Mouse (Mus musculus) urinary bladder, postnatal 4 days (tissue): Measurements from ENCODE around the gene Ostm1.

Experiments used
- DNase-seq, 2 experiments: peaks; one replicate each; pipeline ENCODE4 v3.0.0; 2021 to 2022; ENCODE audit warnings: low spot score in 2 of 2

Gene Ostm1

DNA sequence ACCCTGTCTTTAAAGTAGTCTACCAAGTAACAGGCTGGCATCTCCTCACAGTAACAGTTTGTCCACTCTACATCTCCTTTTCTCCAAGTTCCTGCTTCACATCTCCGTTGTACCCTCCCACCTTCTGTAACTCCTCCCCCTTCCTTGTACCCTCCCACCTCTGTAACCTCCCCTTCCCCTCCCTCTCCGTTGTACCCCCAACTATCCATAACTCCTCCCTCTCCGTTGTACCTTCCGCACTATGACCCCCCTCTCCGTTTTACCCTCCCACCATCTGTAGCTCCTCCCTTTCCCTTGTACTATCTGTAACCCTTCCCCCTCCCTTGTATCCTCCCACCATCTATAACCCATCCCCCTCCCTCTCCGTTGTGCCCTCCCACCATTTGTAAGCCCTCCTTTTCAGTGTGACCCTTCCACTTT, 97.0 kb downstream of the Ostm1 start:
- no peak for DNase-seq

DNA sequence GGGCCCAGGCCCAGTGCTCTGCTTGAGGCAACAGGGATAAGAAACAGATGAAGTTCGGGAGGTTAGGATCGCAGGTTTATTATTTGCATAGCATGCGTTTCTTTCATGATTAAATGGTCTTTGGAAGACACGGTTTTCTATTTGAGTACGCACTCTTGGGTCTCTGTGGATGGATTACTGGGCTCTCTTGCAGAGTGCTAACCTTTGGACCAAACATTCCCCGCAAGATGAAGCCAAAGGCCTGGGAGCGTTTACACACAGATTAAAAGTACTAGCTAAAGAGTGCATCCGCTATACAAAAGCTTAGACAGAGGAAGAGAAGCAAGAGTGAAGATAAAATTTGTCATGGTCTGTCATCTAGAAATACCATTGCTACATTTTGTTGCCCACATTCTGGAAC, 98.8 kb downstream of the Ostm1 start:
- no peak for DNase-seq

DNA sequence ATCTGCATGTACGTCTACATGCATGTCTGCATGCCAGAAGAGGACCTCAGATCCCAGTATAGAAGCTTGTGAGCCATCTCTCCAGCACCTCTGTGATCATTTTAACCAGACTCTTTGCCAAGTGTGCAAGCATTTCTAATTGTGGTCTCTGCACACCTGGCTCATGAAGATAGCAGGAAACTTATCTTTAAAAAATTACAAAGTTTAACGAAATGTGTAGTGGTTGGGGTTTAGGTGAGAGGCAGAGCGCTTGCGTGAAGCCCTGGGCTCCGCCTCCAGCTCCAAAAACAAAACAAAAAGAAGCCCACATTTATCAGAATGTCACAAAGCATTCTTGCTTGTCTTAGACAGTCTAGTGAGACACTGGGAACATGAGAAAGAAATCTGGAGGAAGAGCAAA, 104.3 kb downstream of the Ostm1 start:
- no peak for DNase-seq

DNA sequence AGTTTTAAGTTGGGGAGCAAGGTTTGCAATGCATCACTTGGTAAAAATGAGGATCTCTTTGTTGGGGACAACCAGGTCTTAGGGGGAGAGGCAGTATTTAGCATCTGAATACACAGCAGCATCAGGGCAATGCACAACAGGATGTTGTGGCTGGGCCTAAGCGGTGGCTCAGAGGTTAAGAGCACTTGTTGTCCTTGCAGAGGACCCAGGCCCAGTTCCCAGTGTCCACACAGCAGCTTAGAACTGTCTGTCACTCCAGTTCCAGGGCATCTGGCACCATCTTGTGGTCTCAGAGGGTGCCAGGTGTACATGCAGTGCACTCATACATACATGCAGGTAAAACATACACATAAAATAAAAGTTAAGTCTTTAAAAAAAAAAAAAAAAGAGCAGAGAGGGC, 106.1 kb downstream of the Ostm1 start:
- DNase-seq, result no peak

DNA sequence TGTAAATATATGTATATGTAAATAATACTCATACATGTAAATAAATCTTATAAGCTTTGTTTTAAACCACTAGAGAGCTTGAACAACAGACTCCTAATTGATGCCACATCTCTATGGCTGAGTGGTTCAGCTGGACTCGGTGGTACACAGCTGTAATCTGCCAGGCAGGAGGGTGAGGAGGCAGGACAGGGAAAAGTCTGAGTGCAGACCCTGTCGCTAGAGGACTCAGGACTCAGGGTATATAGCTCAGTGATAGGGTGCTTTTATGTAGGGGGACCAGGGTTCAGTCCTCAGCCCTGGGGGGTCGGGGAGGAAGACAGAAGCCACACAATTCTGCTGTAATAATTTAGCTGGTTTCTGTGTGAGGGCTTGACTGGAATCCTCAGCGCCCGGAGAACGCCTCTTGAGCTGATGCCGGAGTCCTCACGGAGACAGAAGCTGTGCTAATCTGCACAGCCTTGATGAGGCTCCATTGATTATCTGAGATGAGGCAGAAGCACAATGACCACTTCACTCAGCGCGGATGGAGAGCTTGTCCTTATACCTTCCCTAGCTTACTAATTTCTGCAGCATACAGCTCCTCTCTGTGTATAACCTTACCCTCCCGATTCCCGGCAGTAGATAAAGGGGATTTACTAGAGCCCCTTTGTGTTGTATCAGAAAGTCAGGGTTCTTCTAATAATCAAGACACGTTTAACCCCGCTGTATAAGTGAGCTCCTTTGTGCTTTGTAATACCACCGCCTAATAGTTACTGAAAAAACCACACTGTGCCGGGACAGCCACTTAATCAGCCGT, 106.8 kb downstream of the Ostm1 start:
- no peak for DNase-seq

DNA sequence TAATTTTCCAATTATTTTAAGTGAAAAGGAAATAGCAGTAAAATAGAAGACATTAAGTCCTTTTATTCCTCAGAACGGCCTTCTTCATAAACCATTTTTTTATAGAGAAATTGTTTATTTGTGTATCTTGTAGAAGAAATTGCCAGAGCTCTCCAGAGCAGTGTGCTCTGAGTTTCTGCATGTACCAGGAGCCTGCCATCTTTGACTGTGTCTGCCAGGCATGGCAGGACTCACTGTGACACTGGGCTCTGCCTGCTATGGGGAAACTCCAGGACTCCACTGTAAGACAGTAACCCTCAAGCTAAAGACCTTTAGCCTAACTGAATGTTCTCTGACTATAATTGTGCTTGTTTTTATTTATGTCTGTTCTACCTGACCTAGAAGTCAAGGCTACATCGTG, 107.4 kb downstream of the Ostm1 start:
- no peak for DNase-seq

DNA sequence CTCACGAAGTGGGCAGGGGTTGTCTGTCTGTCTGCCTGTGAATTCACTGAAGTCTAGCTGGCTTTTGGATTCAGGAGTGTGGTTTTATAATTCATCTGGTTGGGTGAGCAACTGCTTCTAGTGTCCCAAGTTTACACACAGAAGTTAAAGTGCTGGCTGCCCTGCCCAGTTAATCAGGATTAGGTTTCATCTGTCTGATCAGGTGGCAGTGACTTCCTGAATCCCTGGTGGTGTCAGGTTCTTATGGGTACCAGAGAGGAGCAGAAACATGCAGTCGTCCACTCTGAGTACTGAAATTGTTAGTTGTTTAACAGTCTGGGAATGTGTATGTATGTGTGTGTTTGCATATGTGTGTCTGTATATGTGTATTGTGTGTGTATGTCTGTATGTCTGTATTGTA, 108.5 kb downstream of the Ostm1 start:
- no peak for DNase-seq

DNA sequence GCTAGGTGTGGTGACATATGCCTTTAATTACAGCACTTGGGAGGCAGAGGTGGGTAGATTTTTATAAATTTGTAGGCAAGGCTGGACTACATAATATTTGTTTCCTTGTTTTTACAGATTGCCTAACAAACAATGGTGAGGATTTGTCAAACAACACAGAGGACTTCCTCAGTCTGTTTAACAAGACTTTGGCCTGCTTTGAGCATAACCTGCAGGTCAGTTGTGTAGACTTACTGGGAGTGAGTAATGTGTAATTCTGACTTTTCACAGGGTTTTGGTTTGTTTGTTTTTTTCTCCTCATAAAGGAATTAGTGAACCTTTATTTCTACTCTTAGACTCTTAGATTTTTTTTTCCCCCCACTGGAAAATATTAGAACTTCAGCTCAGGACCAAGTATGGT, 109.2 kb downstream of the Ostm1 start:
- DNase-seq, result no peak

DNA sequence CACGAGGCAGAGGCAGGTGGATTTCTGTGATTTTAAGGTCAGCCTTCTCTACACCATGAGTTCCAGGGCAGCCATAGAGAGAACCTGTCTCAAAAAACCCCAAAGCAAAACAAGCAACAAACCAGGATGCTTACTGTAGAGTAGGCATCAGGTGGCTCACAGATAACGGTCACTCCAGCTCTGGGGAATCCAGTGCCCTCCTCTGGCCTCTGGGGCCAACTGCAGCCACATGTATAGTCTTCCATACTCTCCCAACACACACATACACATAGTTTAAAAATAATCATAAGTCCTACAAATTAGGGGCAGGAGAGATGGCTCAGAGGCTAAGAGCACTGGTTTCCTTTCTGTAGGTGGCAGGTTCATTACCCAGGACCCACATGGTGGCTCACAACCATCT, 109.9 kb downstream of the Ostm1 start:
- DNase-seq, result no peak

DNA sequence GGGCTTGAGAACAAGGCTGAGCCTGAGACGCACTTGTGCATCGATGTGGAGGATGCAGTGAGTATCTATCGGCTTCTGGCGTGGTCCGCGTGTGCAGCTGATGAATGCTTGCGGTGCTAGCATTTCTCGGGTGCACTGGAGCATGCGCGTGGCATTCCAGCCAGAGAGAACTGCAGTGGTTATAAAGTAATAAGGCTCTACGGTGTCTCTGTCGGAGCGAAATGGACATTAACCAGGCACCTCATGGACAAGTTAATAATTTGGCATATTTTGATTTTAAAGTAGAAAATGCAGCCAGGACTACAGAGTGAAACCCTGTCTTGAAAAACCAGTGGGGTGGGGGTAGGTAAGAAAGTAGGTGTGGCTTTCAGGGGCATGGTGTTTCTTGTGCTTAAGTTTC, 112.7 kb downstream of the Ostm1 start:
- DNase-seq, result no peak

DNA sequence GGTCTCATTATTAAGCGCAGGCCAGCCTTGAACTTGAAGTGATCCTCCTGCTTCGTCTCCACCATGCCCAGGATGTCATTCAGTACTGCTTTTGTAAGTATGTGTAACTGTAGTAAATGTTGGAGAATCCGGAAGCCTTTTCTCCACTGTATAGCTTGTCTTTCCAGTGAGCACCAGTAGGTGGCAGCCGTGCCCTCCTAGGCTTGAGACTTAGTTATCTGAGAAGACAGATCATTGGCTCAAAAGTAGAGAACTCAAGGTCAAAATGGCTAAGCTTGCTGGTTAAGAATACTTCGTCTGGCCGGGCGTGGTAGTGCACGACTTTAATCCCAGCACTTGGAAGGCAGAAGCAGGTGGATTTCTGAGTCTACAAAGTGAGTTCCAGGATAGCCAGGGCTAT, 113.4 kb downstream of the Ostm1 start:
- DNase-seq, result peak in 1 of 2 experiments; percentile 67

DNA sequence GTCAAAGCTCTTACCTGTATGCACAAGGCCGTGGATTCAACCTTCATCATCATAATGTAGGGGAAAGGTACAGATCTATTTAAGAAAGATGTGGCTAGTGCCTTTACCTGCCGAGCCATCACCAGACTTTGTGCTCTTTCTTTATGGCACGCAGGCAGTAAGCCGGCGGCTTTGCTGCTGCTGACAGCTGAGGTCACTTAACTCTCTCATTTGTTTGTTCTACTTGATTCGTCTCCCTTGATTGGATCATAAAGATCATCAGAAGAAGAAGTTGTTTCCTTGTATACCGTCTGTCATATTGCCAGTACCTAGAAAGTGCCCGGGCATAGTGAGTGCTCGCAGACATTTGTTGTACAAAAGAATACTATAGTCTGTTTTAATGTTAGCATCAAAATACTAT, 114.8 kb downstream of the Ostm1 start:
- DNase-seq, result no peak

DNA sequence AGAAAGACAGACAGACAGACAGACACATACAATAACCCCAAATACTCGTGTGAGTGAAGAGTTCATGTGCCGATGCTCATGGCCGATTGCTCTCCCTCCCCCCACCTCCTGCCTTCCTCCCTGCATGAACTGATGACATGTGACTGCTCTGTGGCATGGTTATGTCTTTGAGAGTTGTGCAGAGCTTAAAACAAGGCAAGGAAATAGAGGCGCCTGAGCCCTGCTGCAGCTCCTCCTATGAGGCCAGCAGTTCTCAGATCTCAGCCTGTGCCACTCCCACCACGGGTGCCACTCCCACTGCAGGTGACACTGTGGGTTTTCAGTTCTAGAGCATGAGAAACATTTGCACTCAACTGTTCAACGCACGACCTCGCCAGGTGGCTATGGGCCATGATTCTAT, 115.4 kb downstream of the Ostm1 start:
- DNase-seq, result no peak

DNA sequence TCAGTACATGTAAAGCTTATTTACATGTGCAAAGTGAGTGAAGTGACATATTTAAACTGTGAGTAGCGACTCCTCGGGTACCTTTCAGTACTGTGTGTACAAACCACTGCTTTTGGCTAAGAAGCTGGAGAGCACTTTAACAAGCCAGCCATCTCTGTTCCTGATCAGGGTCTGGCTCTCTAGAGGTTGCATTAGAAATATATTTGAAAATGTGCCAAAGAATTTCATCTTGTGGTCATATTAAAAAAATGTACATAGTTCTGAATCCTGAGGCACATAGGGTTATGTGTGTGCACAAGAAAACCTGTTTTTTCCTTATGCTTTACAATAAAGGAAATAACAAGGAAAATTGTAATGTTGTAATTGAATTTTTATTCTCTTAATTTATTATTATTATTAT, 118.5 kb downstream of the Ostm1 start:
- DNase-seq, result no peak

DNA sequence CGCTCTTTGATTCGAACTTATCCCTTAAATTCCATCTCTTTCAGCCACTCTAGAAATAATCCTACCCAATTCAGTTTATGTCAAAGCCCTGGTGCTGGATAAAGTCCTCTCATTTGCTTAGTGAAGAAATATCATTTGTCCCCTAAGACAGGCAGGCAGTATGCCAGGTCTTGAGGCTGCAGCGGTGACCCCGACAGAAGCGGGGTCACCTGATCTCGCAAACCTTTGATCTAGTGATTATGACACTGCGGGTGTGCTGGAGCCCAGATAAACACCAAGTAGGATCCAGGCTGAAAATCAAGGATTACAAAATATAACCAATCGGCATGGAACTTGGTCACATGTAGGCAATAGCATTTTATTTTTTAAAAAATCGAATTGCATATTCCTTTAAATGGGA, 131.1 kb downstream of the Ostm1 start:
- no peak for DNase-seq

DNA sequence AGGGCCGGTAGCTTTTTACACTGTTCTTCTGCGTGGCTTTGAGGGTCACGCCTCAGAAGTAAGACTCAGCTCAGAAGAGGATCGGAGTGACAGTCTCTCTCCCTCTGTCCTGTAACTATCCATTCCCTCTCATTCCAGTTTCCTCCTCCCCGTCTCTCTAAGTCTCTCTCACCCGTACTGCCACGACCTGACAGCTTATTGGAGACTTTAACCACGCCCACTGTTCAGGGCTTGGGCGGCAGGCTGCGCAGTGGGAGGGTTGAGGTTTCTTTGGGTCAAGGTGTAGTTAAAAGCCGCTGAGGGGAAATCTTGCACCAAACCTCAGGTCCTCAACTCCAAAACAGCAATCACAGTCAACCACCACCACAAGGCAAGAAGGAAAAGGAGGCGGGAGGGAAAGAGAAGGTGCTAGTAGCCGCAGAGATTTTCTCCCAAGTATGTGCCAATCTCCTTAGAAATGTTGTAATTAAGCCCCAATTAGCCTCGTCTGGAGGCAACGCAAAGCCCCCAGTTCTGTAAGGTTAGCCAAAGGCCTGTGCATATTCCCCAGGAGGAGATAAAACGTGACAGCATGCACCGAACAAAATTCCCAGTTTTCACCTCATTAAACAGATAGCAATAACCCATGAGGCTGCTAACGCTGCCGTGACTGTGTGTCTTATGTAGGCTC, 131.9 kb downstream of the Ostm1 start:
- no peak for DNase-seq

DNA sequence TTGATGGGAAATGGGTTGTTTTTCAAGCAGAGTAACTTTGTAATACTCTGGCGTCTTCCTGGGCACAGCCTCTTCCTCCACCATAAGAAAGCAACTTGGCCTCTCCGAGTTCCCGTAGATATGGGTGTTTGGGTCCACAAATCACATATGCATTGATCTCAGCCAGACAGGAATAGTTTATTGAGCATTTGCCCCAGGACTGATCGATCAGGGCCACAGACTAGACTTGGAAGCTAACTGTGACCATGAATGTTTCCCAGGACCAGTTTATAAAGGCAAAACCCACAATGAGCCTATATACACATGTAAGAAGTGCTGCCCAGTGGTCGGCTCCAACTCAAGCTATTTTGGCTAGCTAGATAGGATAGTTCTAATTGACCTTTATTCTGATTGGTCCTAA, 138.5 kb downstream of the Ostm1 start:
- DNase-seq, result no peak

DNA sequence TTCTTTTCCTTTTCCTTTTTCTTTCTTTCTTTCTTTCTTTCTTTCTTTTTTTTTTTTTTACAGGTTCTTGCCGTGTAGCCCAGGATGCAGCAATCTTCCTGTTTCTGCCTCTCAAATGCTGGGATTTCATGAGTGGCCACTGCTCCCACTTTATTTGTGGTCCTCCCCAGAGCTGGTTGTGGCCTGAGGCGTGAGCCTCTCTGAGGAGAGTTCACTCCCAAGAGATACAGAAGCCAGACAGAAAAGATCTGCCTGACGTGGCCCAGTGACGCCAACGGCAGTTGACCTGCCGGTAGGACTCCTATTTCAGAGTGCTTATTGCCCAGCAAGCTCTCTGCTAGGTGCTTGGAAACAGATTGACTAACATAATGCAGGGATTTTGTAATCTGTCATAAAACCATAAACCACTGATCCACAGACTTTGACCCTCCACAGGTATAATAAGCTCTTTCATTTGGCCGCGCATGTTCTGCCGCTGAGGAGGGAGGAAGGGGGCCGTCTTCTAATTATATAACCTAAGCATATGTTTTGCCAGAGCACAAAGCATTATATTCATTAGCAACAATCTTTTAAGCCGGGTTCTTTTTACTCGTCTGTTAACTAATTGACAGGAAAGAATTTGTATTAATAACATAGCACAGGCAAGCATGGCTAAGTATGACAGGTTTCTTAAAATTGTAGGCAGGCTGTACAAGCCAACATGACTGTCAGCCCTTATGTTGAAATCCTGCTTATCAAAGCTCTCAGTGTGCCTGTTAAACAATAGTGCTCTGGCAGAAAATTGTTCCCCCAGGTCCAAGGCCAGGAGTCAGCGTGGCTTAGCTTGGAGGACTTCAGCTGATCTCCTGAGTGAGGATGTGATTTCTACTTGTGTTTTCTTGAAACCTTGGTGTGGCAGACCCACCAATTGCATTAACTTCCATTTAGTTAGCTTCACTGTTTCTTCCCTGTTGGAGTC, 139.9 kb downstream of the Ostm1 start:
- DNase-seq, result no peak

DNA sequence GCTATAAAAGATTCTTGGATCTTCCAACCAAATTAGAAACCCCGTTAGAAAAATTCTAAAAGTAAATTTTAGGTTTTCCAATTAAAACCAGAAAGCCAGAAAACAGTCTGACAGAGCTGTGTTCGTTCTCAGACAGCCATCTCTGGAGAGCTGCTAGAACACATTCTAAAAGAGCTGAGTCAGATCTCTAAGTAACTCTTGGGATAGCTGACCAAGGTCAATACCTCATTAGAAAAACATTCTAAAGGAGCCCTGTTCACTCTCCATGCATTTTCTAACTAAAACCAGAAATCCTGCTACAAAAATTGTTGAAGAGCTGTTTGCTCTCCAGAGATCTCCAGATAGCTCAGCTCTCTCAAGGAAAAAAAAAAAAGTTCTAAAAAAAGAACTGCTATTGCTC, 146.0 kb downstream of the Ostm1 start:
- DNase-seq, result no peak

DNA sequence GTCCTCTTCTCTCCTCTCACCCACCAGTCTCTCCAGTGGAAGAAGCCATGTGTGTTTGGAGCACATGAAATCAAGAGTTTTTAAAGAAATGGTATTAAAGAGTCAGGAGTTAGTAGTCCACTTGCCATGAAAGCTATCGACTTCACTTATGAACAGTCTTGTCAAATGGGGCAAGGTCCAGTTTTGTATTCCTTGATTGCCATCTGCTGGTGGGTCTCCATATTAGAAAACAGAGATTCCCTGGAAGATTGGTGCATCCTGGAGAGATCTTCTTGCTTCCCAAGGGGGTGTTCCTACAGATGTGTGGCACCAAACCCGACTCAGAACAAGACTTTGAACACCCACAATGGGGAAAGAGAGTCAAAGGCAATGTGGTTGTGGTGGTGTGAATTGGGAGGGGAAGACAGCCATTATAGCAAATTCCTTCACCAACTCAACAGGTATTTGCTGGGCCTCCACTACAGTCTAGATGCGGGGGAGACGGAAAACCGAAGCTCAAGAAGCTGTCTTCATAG, 151.0 kb downstream of the Ostm1 start:
- DNase-seq, result no peak

DNA sequence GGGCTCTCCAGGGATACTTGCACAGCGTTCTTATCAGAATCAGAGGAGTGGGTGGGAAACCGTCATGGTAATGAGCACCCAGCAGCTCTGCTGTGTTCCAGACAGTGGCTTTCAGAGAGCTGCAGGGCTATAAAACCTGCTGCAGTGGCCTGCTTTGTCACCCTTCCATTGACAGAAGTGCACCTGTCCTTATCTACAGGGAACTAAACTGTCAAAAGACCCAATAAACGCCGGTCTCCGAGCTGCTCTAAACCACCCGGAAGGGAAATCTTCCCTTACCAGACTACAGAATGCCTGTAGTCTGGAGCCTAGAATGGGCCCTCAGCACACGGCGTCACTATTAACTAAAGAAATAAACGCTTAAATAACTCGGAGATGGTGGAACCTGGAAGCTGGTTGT, 168.2 kb downstream of the Ostm1 start:
- no peak for DNase-seq
